Mouse (Mus musculus): ENCODE data around the gene Ankrd11. TPM values are rescaled to one million over a fixed set of nuclear protein-coding genes. Genes with fewer than 3 reads are reported as not detected.
A peak's percentile ranks its signal among the peaks of the same experiment; 100 is the strongest.

Gene Ankrd11
- polyA plus RNA-seq, 2 experiments: 65.3 to 83.7 TPM

- no peak for TF ChIP-seq POLR2A (IDR thresholded peaks at IDR 0.05; ENCODE audit: borderline replicate concordance, extremely low read depth, insufficient read depth, insufficient read length)
- no peak overlapping the region for H3K4me3 ChIP-seq (replicated peaks; ENCODE audit: low read length)
- peaks cover 34% of the 10 kb centered on the region for H3K4me1 ChIP-seq (ENCODE audit: control insufficient read depth, insufficient read depth, low read length)
- H3K9ac ChIP-seq (ENCODE audit: low read depth, low read length, severe bottlenecking): no peak overlapping the region
- DNase-seq (ENCODE audit: low spot score): no peak
- ATAC-seq (ENCODE audit: low FRiP score, low read depth): no peak
- WGBS: 64% methylated on average over 5 of the region's 5 CpGs
- H3K4me2 ChIP-seq (replicated peaks; ENCODE audit: low read depth, low read length, severe bottlenecking): no peak overlapping the region
- no peaks in the 10 kb centered on the region for H3K27me3 ChIP-seq (ENCODE audit: control insufficient read depth, insufficient read depth, low read length)
- H3K27ac ChIP-seq (replicated peaks; ENCODE audit: low read depth, low read length): no peak overlapping the region
- H3K9me3 ChIP-seq (ENCODE audit: control insufficient read depth, low read length): no peaks in the 10 kb centered on the region
- H3K36me3 ChIP-seq (ENCODE audit: control insufficient read depth, insufficient read depth, low read length): no peaks in the 10 kb centered on the region
These were observed 36.3 kb downstream of the Ankrd11 start for GRCm38 (mm10) chr8:123005805-123006204.

GRCm38 (mm10) chr8:123005328-123005727 is 36.7 kb downstream of the Ankrd11 start:
- Histone ChIP-seq H3K27me3 (ENCODE audit: control insufficient read depth, insufficient read depth, low read length) (no peaks in the 10 kb centered on the region), H3K36me3 (ENCODE audit: control insufficient read depth, insufficient read depth, low read length) (no peaks in the 10 kb centered on the region), H3K4me1 (ENCODE audit: control insufficient read depth, insufficient read depth, low read length) (peaks cover 34% of the 10 kb centered on the region), H3K4me3 (replicated peaks; ENCODE audit: low read length) (no peak overlapping the region), H3K9me3 (ENCODE audit: control insufficient read depth, low read length) (no peaks in the 10 kb centered on the region), H3K4me2 (replicated peaks; ENCODE audit: low read depth, low read length, severe bottlenecking) (no peak overlapping the region), H3K9ac (ENCODE audit: low read depth, low read length, severe bottlenecking) (no peak overlapping the region), H3K27ac (replicated peaks; ENCODE audit: low read depth, low read length) (no peak overlapping the region)
- 68% methylated on average over 3 of the region's 3 CpGs for WGBS
- TF ChIP-seq POLR2A (IDR thresholded peaks at IDR 0.05; ENCODE audit: borderline replicate concordance, extremely low read depth, insufficient read depth, insufficient read length): no peak
- DNase-seq (ENCODE audit: low spot score) (no peak), ATAC-seq (ENCODE audit: low FRiP score, low read depth) (no peak)

GRCm38 (mm10) chr8:123004033-123004922 is 37.8 kb downstream of the Ankrd11 start:
- Histone ChIP-seq H3K27ac (replicated peaks; ENCODE audit: low read depth, low read length) (peak overlapping the region; percentile 38), H3K4me3 (replicated peaks; ENCODE audit: low read length) (no peak overlapping the region), H3K4me1 (ENCODE audit: control insufficient read depth, insufficient read depth, low read length) (peaks cover 34% of the 10 kb centered on the region), H3K36me3 (ENCODE audit: control insufficient read depth, insufficient read depth, low read length) (no peaks in the 10 kb centered on the region), H3K4me2 (replicated peaks; ENCODE audit: low read depth, low read length, severe bottlenecking) (no peak overlapping the region), H3K27me3 (ENCODE audit: control insufficient read depth, insufficient read depth, low read length) (no peaks in the 10 kb centered on the region), H3K9ac (ENCODE audit: low read depth, low read length, severe bottlenecking) (no peak overlapping the region), H3K9me3 (ENCODE audit: control insufficient read depth, low read length) (no peaks in the 10 kb centered on the region)
- DNase-seq (ENCODE audit: low spot score) (peak; percentile 26), ATAC-seq (ENCODE audit: low FRiP score, low read depth) (peak; percentile 50; the same call in 1 of the 2 replicates)
- TF ChIP-seq POLR2A (IDR thresholded peaks at IDR 0.05; ENCODE audit: borderline replicate concordance, extremely low read depth, insufficient read depth, insufficient read length): no peak
- 51% methylated on average over 14 of the region's 14 CpGs for WGBS

GRCm38 (mm10) chr8:123000311-123000710 is 41.8 kb downstream of the Ankrd11 start:
- TF ChIP-seq POLR2A (IDR thresholded peaks at IDR 0.05; ENCODE audit: borderline replicate concordance, extremely low read depth, insufficient read depth, insufficient read length): no peak
- ATAC-seq (ENCODE audit: low FRiP score, low read depth): no peak
- no peak overlapping the region for H3K27ac ChIP-seq (replicated peaks; ENCODE audit: low read depth, low read length)
- H3K4me1 ChIP-seq (ENCODE audit: control insufficient read depth, insufficient read depth, low read length): peaks cover 15% of the 10 kb centered on the region
- H3K4me2 ChIP-seq (replicated peaks; ENCODE audit: low read depth, low read length, severe bottlenecking): no peak overlapping the region
- no peak for DNase-seq (ENCODE audit: low spot score)
- no peaks in the 10 kb centered on the region for H3K36me3 ChIP-seq (ENCODE audit: control insufficient read depth, insufficient read depth, low read length)
- WGBS: 85% methylated on average over 2 of the region's 2 CpGs
- no peak overlapping the region for H3K9ac ChIP-seq (ENCODE audit: low read depth, low read length, severe bottlenecking)
- H3K4me3 ChIP-seq (replicated peaks; ENCODE audit: low read length): no peak overlapping the region
- no peaks in the 10 kb centered on the region for H3K27me3 ChIP-seq (ENCODE audit: control insufficient read depth, insufficient read depth, low read length)
- no peaks in the 10 kb centered on the region for H3K9me3 ChIP-seq (ENCODE audit: control insufficient read depth, low read length)

GRCm38 (mm10) chr8:122997963-122998362 is 44.1 kb downstream of the Ankrd11 start:
- H3K36me3 ChIP-seq (ENCODE audit: control insufficient read depth, insufficient read depth, low read length): no peaks in the 10 kb centered on the region
- no peak for TF ChIP-seq POLR2A (IDR thresholded peaks at IDR 0.05; ENCODE audit: borderline replicate concordance, extremely low read depth, insufficient read depth, insufficient read length)
- no peak overlapping the region for H3K27ac ChIP-seq (replicated peaks; ENCODE audit: low read depth, low read length)
- no peaks in the 10 kb centered on the region for H3K9me3 ChIP-seq (ENCODE audit: control insufficient read depth, low read length)
- H3K9ac ChIP-seq (ENCODE audit: low read depth, low read length, severe bottlenecking): no peak overlapping the region
- H3K4me2 ChIP-seq (replicated peaks; ENCODE audit: low read depth, low read length, severe bottlenecking): no peak overlapping the region
- H3K4me3 ChIP-seq (replicated peaks; ENCODE audit: low read length): no peak overlapping the region
- DNase-seq (ENCODE audit: low spot score): no peak
- 83% methylated on average over 4 of the region's 4 CpGs for whole genome bisulfite sequencing
- H3K4me1 ChIP-seq (ENCODE audit: control insufficient read depth, insufficient read depth, low read length): 0 out of 2 replicates have a peak, but pooled peaks cover under 1% of the 10 kb centered on the region
- ATAC-seq (ENCODE audit: low FRiP score, low read depth): no peak
- H3K27me3 ChIP-seq (ENCODE audit: control insufficient read depth, insufficient read depth, low read length): no peaks in the 10 kb centered on the region
